Mouse (Mus musculus) naive thymus-derived CD4-positive, alpha-beta T cell, adult 2 months (primary cell): Measurements from ENCODE around the gene Ttll8.

Source experiments
- DNase-seq: peaks from one replicate; pipeline ENCODE4 v3.0.0-alpha.2; 2011; ENCODE audit warnings: low read depth

The Ttll8 gene

DNA sequence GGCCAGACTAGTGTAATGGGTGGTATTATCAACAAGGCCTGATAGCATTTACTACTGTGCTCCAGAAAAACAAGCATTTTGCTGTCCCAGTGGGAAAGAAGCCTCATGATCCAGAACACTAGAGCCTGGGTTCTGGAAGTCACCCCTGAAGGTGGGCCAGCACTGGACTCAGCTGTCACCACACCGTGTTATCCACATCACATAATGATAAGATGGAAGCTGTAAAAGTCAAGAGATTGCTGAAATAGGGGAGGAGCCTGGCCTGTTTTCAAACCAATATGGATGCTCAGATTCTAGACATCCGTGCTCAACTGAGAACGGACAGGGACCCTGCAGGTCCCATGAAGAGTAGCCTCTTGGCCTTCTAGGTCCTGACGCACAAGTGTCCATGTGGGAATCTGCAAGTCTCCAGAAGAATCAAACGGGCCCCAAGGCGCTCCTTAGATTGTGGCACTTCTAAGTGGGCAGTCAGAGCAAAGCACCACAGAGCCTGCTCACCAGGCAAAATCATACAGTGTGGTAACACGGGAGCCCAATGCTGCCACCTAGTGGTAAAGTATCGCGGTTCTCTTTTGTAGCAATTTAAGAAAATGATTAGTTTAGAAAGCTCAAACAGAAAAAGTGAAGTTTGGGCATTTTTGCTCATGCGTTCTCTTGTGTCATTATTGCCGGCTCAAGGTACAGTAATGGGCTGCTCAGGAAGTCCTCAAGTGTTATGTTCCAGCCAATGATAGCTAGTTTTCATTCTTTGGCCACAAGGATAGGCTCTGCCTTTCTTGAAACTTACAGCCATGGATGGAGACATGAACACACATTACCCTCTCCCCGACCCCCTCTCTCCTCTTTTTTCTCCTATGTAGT, 32.9 kb downstream of the Ttll8 start:
- peak; percentile 81 for DNase-seq

DNA sequence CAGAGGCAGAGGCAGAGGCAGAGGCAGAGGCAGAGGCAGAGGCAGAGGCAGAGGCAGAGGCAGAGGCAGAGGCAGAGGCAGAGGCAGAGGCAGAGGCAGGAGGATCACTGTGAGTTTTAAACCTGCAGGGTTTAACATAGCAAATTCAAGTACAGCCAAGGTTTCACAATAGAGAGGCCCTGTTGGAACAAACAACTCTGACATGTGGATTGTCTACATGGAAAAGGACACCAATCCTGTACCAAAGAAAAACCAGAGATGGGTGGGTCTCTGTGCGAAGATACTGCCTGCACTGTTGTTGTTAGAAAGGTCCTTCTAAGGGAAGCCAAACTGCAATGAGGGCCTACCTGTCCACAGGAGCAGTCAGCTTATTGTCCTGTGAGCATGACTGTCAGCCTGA, 34.2 kb downstream of the Ttll8 start:
- DNase-seq, result no peak

DNA sequence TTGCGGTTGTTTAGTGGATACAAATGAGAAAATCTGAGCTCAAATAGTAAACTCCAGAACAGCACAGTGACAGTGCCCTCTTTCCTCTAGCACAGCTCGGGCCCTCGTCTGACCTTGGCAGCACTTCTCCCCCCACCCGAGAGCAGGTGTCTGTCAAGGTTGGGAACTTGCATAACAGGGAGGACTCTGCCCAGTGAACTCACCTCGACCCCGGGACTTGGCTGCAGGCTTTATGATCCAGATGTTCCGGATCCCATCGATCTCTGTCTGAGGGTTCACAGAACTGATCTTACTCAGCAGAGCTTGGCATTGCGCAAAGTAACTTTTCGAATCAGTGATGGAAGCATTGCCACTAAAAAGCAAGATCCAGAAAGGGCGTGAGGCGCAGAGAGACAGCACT, 34.9 kb downstream of the Ttll8 start:
- no peak for DNase-seq

DNA sequence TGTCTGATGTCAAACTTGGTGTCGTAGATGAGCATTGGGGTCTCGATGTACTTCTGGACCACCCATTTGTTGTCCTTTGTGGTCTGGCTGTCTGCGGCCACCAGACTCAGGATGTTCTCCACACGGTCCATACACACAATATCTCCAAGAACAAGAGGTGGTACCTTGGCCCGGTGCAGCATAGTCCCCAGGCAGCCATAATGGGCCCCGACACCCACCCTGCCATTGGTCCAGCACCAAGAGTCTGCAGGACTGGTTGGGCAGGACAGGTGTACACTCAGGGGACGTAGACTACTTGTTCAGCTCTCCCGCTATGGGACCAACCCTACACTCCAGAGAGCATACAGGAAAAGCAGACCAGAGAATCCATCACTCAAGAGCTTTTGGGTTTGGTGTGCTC, 37.1 kb downstream of the Ttll8 start:
- no peak for DNase-seq

DNA sequence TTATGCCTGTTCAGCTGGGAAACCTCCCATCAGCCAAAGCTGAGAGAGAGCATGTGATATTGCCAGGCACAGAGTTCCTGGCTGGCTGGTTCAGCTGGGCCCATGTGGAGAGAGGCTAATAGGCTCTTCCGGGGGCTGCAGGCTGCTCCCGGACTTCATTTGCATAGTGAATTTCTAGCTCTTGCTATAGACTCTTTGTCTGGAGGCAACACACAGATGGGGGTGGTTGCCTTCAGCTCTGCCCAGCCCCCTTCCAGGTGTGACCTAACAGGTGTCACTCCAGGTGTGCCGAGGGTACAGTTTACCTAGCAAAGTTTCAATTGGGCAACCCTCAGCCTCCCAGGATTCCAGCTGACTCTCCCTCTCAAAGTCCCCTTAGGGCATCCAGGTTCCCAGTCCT, 37.9 kb downstream of the Ttll8 start:
- DNase-seq, result no peak

DNA sequence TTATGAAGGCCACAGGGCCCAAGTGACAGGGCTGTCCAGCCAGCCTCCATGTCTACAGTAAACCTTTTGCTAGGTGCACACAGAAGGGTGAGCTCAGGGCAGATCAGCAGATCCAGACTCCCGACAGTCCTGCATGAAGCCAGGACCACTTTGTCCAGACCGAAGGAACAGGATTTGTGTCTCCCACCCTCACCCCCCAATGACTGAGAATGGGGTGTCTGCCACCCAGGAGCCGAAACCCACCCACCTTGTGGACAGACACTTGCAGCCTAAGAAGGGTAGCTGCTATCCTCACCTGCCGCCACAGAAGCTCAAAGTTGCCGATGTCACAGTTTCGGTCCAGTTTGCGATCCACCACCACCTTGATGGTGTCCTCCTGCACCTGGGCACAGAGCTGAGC, 39.2 kb downstream of the Ttll8 start:
- DNase-seq, result no peak

DNA sequence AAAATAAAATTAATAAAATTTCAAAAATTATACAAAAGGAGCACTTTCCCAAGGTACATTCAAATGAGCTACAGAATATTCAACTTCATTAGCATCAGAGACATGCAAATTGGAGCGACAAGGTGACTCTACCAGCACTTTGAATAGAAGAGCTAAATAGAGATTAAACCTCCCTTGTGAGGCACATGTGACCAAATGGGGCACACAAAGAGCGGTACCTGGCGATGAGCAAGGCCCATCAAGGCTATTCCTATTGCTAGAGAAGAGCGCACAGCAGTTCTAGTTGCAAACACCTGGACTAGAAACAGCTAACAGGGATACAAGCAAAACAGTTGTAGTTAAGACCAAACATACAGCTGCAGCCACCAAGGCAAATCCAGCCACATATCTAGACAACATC, 47.9 kb downstream of the Ttll8 start:
- no peak for DNase-seq

DNA sequence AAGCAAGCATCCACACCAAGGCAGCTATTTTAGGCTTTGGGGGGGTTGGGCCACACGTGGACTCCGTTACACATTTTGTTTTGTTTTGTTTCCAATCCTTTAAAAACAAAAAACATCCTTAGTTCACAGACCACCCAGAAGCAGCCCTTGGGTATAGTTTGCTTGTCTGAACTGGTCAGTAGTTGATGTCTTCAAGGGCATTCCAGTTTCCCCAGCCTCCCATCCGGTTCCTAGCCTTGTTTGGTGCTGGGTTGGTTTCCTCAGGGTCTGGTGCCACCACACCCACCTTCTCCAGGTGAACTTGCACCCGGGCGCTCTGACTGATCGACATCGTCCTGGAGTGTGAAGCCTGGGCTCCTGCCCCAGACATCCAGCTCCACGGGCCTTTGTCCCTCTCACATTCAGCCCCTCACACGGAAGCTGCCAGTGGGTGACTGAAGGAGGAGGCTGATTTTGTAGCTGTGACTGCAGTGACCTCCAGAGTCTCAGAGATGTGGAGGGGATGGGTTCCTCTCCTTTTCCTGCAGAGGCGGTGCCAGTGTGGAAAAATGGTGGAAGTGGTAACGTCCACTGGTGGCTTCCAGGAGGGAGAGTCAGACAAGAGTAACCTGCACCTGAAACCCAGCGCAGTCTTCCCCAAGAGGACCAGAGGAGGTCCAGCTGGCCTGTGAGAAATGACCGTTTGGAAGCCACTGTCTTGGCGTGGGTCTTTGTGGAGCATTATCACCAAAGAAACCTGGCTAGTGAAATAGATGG, 50.0 kb downstream of the Ttll8 start:
- DNase-seq, result no peak

DNA sequence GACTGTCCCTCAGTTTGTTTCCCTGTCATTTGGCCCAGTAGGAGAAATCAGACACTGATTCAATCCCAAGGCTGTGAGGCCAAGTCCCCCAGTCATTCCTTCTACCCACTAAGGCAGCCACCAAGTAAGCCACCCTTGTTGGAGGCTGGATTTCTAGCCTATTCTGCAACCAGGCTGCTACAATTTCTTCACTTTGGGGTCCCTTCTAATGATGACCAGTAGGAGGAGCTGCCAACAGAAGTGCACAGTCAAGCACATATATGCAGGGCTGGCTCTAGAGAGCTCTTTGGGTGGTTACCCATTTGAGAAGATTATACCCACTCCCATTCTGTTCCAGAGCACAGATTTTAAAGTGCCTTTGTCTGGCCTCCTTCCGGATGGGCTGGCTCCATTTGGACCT, 51.1 kb downstream of the Ttll8 start:
- no peak for DNase-seq

DNA sequence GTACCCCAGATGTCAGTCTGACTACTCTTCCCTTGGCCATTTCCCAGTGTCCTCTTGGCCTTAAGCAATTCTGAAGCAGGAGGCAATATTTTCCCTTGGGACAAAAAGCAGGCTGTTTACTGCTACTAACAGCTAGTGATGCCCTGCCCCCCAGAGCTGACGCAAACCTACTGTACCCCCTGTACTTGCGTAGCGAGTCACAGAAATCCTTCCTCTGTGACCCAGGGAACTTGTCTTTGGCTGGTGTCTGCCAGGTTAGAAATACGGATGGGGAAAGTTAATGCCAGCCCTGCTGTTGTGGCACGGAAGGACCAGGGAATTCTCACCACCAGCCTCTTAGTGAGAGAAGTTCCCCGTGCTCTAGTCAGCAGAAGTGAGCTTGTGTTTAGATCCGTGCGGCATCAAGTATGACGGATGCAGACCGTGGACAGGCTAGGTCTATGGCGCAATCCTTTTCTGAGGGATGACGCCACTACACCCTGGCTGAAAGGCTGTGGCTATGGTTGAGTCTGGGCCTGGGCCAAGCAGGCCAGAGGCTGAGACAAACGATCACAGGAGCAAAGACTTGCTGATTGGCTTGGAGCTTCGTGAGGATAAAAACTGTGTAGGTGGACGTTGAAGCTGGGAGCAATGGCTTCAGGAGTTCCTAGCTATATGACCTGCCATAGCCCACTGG, 51.9 kb downstream of the Ttll8 start:
- DNase-seq, result no peak

DNA sequence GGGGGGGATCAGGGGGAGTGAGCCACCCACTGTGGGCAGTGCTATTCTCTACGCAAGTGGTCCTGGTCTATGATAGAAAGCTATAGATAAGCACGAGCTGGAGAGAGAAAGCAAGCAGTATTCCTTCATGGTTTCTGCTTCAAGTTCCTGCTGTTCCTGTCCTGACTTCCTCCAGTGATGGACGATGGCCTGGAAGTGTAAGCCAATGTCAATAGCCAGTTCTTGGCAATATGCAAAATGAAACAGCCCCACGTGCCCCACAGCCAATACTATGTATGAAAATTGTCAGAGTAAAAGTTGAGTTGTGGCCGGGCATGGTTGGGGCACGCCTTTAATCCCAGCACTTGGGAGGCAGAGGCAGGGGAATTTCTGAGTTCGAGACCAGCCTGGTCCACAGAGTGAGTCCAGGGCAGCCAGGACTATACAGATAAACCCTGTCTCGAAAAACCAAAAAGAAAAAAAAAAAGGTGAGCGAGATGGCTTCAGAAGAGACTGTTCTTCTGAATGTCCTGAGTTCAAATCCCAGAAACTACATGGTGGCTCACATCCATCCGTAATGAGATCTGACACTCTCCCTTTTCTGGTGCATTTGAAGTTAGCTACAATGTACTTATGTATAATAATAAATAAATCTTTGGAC, 57.8 kb downstream of the Ttll8 start:
- DNase-seq, result no peak

DNA sequence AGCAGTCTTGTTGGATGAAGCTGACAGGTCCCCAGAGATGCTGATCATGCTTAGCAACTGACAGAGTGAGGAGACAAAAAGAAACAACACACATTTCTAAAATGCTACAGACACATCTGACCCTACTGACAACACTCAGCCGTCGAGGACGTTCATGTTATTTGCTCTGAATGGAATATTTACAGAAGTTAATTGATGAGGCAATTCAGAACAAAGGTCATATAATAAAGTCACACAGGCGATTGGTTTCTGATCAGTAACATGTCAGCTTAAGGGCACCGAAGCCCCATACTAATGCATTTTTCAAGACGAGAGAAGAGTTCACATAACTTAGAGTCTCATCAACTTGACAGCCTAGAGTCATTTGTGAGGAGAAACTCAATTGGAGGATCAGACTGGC, 58.3 kb downstream of the Ttll8 start:
- DNase-seq, result no peak

DNA sequence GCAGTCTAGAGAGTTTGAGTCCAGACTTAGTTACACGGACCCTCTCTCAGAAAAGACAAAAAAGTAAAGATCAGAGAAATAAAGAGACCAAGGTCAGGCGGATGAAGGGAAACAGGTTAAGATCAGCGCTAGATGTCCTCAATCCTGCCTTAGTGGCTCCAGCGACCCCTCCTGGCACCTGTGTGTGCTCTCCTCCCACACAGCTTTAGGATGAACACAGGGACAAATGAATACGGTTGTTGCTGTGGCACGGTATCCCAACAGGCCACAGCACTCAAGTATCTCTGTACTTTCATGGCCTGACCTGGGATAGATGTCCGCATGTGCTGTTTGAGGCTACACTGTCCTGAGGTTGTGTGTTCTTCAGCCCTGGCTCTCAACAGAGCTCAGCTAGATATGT, 59.1 kb downstream of the Ttll8 start:
- DNase-seq, result no peak

DNA sequence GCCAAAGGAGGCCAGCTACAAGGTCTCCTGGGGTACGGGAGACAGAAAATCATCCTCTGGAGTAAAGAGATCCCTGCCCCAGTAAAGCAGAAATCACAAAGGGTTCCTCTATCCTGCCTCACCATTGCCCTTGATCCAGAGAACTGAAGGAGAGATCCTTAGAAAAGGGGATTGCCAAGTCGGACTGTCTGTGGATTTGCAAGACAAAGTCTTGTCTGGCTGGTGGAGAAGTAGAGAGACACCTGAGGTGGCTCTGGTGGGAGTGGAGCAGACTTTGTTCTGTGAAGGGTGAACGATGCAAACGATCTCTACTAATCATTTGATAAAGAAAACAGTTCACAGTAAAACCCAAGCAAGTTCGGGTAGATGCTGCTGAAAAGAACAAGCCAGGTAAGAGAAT, 61.3 kb downstream of the Ttll8 start:
- DNase-seq, result no peak

DNA sequence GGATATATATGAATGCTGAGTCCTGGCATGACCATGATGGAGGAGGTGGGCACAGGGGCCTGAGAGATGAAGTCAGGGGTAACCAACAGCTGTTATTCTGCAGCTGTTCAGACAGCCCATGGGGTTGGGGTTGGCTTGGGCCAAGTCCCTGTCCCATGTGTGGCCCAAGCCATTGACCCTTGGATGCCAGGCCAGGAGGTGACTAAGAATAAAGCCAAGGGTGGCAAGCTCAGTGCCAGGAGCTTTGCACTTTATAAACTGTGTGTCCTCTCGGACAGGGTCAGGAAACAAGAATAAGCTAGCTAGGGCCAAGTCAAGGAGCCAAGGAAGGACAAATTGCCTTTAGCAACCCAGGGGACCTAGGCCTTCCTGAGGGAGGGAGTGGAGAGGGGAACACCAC, 62.0 kb downstream of the Ttll8 start:
- no peak for DNase-seq

DNA sequence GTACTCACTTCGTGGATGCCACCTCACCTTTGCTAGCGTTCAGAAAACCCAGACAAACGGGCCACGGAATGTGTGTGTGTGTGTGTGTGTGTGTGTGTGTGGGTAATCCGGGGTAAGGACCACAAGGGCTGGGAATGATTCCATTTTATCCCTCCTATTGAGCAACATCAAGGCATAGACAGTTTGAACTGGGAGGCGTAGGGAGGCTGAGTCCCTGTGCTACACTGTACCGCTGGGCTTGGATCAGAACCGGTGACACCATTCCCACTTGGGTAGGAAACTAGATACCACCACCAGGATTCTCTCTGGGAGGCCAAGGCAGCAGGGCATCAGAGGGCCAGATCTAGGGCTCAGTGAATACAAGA, 62.6 kb downstream of the Ttll8 start:
- DNase-seq, result no peak

DNA sequence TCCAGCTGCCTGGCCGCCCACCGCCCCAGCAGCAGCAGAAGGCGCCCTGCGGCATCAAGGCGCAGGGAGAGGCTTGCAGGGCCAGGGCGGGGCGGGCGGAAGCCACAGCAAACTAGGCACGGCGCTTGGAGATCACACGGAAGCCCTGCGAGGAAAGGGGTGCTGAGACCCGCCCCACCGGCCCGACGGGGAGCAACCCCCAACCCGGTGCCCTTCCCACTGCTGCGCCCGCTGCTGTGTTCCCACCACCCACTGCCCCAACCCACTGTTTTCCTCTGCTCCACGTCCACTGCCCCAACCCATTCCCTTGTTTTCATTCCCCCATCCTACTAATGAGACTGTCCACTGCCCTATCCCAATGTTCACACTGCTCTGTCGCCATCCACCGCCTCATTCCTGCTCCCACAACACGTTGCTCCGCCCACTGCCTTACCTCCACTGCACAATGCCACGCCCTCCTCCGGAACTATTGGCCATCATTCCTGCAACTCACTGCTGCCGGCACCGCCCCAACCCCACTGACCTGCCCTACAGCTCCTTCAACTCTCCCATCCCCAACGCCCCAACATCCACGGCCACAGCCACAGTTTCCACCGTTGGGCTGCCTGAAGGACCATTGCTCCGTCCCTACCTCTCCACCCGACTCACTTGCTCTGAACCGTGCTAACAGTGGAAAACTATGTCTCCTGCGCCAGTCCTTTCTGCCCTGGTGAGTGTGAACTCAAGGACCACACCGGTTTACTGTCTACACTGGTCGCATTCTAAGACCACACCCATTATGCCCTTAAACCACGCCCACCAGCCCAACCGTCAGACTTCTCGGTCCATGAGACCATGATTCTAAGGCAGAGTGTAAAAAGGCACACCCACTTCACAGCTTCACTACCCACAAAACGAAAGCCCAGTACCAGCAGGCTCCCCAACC, 63.2 kb downstream of the Ttll8 start:
- DNase-seq, result peak; percentile 70

DNA sequence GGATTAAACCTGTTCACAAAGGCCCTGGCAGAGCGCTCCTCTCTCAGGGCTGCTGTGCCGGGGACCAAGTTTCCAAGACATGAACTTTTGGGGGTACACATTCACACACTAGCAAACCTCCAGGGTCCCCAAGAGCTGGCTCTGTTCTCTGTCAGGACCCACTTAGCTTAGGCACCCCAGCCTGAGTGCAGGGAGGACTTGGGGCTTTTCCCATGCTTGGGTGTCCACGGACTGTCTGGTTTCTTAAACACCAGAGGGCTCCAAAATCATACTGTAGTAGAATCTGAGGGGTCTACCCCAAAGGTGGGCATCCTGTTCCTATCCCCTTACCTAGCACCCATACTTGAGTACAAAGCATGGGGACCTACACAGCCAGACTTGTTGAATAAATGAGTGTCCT, 64.2 kb downstream of the Ttll8 start:
- DNase-seq, result no peak

DNA sequence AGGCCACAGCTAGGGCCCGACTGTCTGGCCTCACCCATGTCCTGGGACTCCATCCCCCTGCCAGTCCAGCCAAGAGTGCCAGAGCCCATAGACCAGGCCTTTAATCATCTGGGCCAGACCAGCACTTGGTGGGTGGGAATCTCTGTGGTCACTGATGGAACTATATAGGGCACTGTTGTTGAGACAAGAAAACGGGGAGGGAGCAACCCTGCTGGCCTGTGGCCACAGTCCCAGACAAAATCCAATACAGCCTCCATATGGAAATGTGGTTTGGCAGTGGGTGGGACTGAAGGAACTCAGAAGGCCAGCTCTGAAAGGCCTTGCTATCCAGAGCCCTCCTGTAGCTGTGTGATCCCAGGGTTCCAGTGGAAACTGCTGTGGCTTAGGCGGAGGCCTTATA, 65.2 kb downstream of the Ttll8 start:
- no peak for DNase-seq

DNA sequence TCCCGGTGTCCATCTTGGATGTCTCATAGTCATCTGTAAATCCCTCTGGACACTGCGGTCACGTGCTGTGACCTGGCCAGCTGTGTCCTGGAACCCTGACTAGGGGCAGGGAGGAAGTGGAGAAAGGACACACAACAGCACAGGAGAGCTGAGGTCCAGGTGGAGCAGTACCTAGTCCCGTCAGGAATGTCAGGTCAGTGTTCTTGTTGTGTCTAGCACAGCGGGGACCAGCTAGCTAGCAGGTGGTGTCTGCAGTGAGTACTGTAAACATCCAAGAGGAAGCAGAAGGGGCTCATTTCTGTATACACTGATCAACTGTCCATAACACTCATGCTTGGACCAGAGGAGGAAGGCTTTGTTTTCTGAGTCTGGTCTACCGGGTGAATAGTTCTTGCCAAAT, 68.8 kb downstream of the Ttll8 start:
- no peak for DNase-seq

DNA sequence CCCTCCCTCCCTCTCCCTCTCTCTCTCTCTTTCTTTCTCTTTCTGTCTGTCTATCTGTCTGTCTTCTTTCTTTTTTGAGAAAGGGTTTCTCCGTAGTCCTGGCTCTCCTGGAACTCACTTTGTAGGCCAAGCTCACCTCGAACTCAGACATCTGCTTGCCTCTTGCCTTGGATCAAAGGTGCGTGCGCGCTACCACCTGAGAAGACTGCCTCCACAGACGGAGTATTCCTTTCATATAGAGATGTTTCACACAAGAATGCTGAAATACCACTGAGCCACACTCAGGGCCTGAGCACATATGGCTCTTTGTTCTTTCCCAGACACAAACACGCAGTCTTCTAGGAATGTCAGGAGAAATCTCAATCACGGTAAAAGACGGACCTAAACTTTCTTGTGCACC, 70.9 kb downstream of the Ttll8 start:
- no peak for DNase-seq

DNA sequence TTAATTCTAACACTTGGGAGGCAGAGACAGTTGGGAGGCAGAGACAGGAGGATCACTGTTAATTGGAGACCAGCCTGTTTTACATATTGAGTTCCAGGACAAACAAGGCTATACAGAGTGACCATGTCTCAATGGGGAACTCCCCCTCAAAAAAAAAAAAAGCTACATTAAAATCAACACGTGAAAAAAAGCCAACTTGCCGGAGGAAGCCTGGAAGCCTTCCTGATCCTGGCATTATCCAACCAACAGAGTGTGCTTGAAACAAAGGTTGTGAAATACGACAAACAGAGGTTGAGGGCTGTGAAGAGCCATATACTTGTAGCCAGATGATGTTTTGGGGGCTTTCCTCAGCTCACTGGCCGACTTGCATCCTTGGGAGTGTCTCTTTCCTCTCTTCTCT, 71.4 kb downstream of the Ttll8 start:
- DNase-seq, result no peak
